ENCODE assay signal across 22 mouse cellular contexts in the genomic region with DNA sequence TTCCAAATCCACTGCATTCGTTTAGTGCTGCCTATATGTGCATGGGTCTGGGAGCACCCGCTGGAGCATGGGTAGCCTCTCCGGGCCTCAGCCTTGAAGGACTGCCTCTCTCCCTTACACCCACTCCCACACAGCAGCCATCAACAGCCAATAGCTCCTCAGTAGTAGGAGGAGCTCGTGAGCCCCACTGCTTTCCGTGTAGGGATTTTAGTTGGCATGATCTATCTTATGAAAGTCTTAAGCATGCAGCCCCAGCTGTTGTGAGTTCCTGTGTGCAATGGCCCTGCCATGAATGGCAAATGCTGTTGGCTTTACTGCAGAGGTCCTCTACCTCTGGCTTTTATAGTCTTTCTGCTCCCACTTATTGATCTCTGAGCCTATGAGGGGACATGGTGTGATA.
"Had no signal": no experiment of that assay in that cellular context is flagged by ENCODE, and none has a peak within 500 bp of the region (broad histone marks: within the 10 kb centered on the region; RNA-seq: fewer than 3 reads in every experiment).

No protein-coding gene starts in this region.

- ATAC-seq: hindbrain, embryonic 16.5 days; hindbrain, postnatal 0 days; inflammation-experienced regulatory T-cells, adult 6 months; intestine, embryonic 15.5 days; intestine, embryonic 16.5 days; intestine, postnatal 0 days had no signal

- DNase-seq: heart, postnatal 10 days; heart, postnatal 14 days; heart, postnatal 36 days; heart, postnatal 4 days; kidney, adult 11 months; kidney, adult 18-20 months; kidney, adult 2 months; kidney, adult 8-10 months; kidney, adult 9 months; kidney, postnatal 10 days; kidney, postnatal 14 days; kidney, postnatal 25 days; kidney, postnatal 36 days; kidney, postnatal 4 days; layer of hippocampus, adult 9-11 months; layer of hippocampus, postnatal 36 days had no signal
